Mouse (Mus musculus) cerebellum, adult 11-12 months (tissue): ENCODE measurements around the gene Rpl22.

ENCODE experiments used
- DNase-seq: peaks from one replicate; pipeline ENCODE4 v3.0.0; 2022

Gene Rpl22

GRCm38 (mm10) chr4:152296874-152297861, 28.4 kb upstream of the Rpl22 start, which contains the start of gene Icmt:
Gene Icmt (plus strand): TSS chr4:152297227.
- DNase-seq, result peak; percentile 99

GRCm38 (mm10) chr4:152298836-152299235, 26.7 kb upstream of the Rpl22 start:
- DNase-seq, result no peak

GRCm38 (mm10) chr4:152300375-152300774, 25.2 kb upstream of the Rpl22 start:
- DNase-seq, result no peak

- no peak for DNase-seq
These were observed 23.5 kb upstream of the Rpl22 start for GRCm38 (mm10) chr4:152302012-152302411.

- DNase-seq, result no peak
These were observed 22.4 kb upstream of the Rpl22 start for GRCm38 (mm10) chr4:152303172-152303571.

- DNase-seq, result no peak
These were observed 20.9 kb upstream of the Rpl22 start for GRCm38 (mm10) chr4:152304685-152305084.

- no peak for DNase-seq
These were observed 19.6 kb upstream of the Rpl22 start for GRCm38 (mm10) chr4:152305991-152306390.

GRCm38 (mm10) chr4:152307542-152307941, 18.0 kb upstream of the Rpl22 start:
- no peak for DNase-seq

- no peak for DNase-seq
These were observed 13.4 kb upstream of the Rpl22 start for GRCm38 (mm10) chr4:152312186-152312585.

- DNase-seq, result no peak
These were observed 12.3 kb upstream of the Rpl22 start for GRCm38 (mm10) chr4:152313211-152313632.

- DNase-seq, result no peak
These were observed 11.6 kb upstream of the Rpl22 start for GRCm38 (mm10) chr4:152313934-152314333.

- DNase-seq, result no peak
These were observed 9.9 kb upstream of the Rpl22 start for GRCm38 (mm10) chr4:152315498-152316213.

- DNase-seq, result no peak
These were observed 7.9 kb upstream of the Rpl22 start for GRCm38 (mm10) chr4:152317631-152318033.

- no peak for DNase-seq
These were observed 6.9 kb upstream of the Rpl22 start, which contains the start of gene Rnf207 for GRCm38 (mm10) chr4:152318517-152319234. Gene Rnf207 (minus strand): TSS chr4:152318993.

GRCm38 (mm10) chr4:152321464-152321863, 4.1 kb upstream of the Rpl22 start:
- DNase-seq, result no peak

- DNase-seq, result no peak
These were observed 640 bp upstream of the Rpl22 start for GRCm38 (mm10) chr4:152324641-152325562.

GRCm38 (mm10) chr4:152326543-152326942, 1.0 kb downstream of the Rpl22 start:
- DNase-seq, result no peak

- DNase-seq, result no peak
These were observed 3.1 kb downstream of the Rpl22 start for GRCm38 (mm10) chr4:152328691-152329090.

GRCm38 (mm10) chr4:152332952-152333351, 7.4 kb downstream of the Rpl22 start:
- no peak for DNase-seq

- DNase-seq, result no peak
These were observed 8.0 kb downstream of the Rpl22 start for GRCm38 (mm10) chr4:152333587-152333986.

- no peak for DNase-seq
These were observed 12.2 kb downstream of the Rpl22 start for GRCm38 (mm10) chr4:152337772-152338171.
